Mouse (Mus musculus) MEL (cell line): ENCODE data around the gene Gm6657. TPM values are rescaled to one million over a fixed set of nuclear protein-coding genes. Genes with fewer than 3 reads are reported as not detected.

Source experiments
- DNase-seq: peaks from one replicate; pipeline ENCODE4 v3.0.0; 2011; ENCODE audit warnings: low read depth, low spot score
- H3K27ac ChIP-seq: 2 replicates; pipeline ENCODE4 v1.5.1; 2012; ENCODE audit warnings: low read depth, mild to moderate bottlenecking, control low read depth, low read length, moderate library complexity; ENCODE audit not compliant: control insufficient read depth
- H3K27me3 ChIP-seq, 2 experiments: fragments of 150-350 bp in 1 of 2; sonication (generic) in 1 of 2; 2 replicates each; pipeline ENCODE4 v1.6.1; 2012; ENCODE audit warnings: low read length in 2 of 2, mild to moderate bottlenecking in 2 of 2, improper control_type of control experiment in 1 of 2, moderate library complexity in 1 of 2; ENCODE audit not compliant: insufficient read depth in 2 of 2, control insufficient read depth in 1 of 2
- H3K36me3 ChIP-seq, 2 experiments: 2 replicates each; pipeline ENCODE4 v1.6.1; 2012 to 2014; ENCODE audit warnings: low read length in 2 of 2, improper control_type of control experiment in 1 of 2, inconsistent platforms in 1 of 2, mild to moderate bottlenecking in 1 of 2; ENCODE audit not compliant: insufficient read depth in 2 of 2, control insufficient read depth in 1 of 2
- H3K4me1 ChIP-seq, 2 experiments: fragments of 150-350 bp in 1 of 2; sonication (generic) in 1 of 2; 2 replicates each; pipeline ENCODE4 v1.6.1; 2012; ENCODE audit warnings: low read length in 2 of 2, improper control_type of control experiment in 1 of 2, mild to moderate bottlenecking in 1 of 2; ENCODE audit not compliant: insufficient read depth in 2 of 2, control insufficient read depth in 1 of 2
- H3K4me3 ChIP-seq, 2 experiments: fragments of 150-350 bp in 1 of 2; sonication (generic) in 1 of 2; 2 replicates each; pipeline ENCODE4 v1.5.1; 2012; ENCODE audit warnings: low read depth in 2 of 2, low read length in 2 of 2, mild to moderate bottlenecking in 2 of 2, moderate library complexity in 2 of 2, control low read depth in 1 of 2, improper control_type of control experiment in 1 of 2; ENCODE audit not compliant: control insufficient read depth in 1 of 2, insufficient read depth in 1 of 2
- H3K79me2 ChIP-seq: 2 replicates; pipeline ENCODE4 v1.6.1; 2012; ENCODE audit warnings: mild to moderate bottlenecking, low read length, moderate library complexity; ENCODE audit not compliant: control insufficient read depth, poor library complexity, insufficient read depth
- H3K9ac ChIP-seq: 2 replicates; pipeline ENCODE4 v1.6.1; 2012; ENCODE audit warnings: low read depth, mild to moderate bottlenecking, control low read depth, low read length, moderate library complexity; ENCODE audit not compliant: control insufficient read depth, poor library complexity, severe bottlenecking
- H3K9me3 ChIP-seq: fragments of 150-350 bp; sonication (generic); replicated peaks from 2 replicates; pipeline ENCODE4 v1.6.1; 2012; ENCODE audit warnings: mild to moderate bottlenecking, low read length, improper control_type of control experiment, moderate library complexity; ENCODE audit not compliant: insufficient read depth
- BHLHE40 ChIP-seq: IDR thresholded peaks from 2 replicates; pipeline ENCODE4 v1.6.1; 2012; ENCODE audit warnings: low read depth, mild to moderate bottlenecking, inconsistent platforms, low read length, improper control_type of control experiment, borderline replicate concordance
- E2F4 ChIP-seq: IDR thresholded peaks from 2 replicates; pipeline ENCODE4 v1.6.1; 2011; ENCODE audit warnings: low read depth, low read length, improper control_type of control experiment, borderline replicate concordance
- ELF1 ChIP-seq: IDR thresholded peaks from 2 replicates; pipeline ENCODE4 v1.6.1; 2014; ENCODE audit warnings: low read depth, mild to moderate bottlenecking, inconsistent platforms, low read length, improper control_type of control experiment, moderate library complexity
- EP300 ChIP-seq, 2 experiments: IDR thresholded peaks; 2 replicates each; pipeline ENCODE4 v1.6.1; 2011; ENCODE audit warnings: improper control_type of control experiment in 2 of 2, low read length in 2 of 2, low read depth in 1 of 2, mild to moderate bottlenecking in 1 of 2
- ETS1 ChIP-seq: IDR thresholded peaks from 2 replicates; pipeline ENCODE4 v1.6.1; 2012; ENCODE audit warnings: low read depth, mild to moderate bottlenecking, inconsistent platforms, low read length, improper control_type of control experiment, moderate library complexity
- GABPA ChIP-seq: IDR thresholded peaks from 2 replicates; pipeline ENCODE4 v1.6.1; 2012; ENCODE audit warnings: low read depth, mild to moderate bottlenecking, inconsistent platforms, low read length, improper control_type of control experiment, moderate library complexity
- HCFC1 ChIP-seq: IDR thresholded peaks from 2 replicates; pipeline ENCODE4 v1.6.1; 2012; ENCODE audit warnings: low read depth, mild to moderate bottlenecking, inconsistent platforms, low read length, improper control_type of control experiment, moderate library complexity
- MAFK ChIP-seq: IDR thresholded peaks from 2 replicates; pipeline ENCODE4 v1.6.1; 2011; ENCODE audit warnings: low read depth, mild to moderate bottlenecking, low read length, improper control_type of control experiment, borderline replicate concordance
- MAX ChIP-seq: IDR thresholded peaks from 2 replicates; pipeline ENCODE4 v1.6.1; 2011; ENCODE audit warnings: low read length, improper control_type of control experiment
- MAZ ChIP-seq: IDR thresholded peaks from 2 replicates; pipeline ENCODE4 v1.6.1; 2012; ENCODE audit warnings: low read depth, mild to moderate bottlenecking, inconsistent platforms, low read length, improper control_type of control experiment
- MXI1 ChIP-seq: IDR thresholded peaks from 2 replicates; pipeline ENCODE4 v1.6.1; 2011; ENCODE audit warnings: mild to moderate bottlenecking, low read depth, low read length, improper control_type of control experiment
- MYB ChIP-seq: IDR thresholded peaks from 2 replicates; pipeline ENCODE4 v1.6.1; 2011; ENCODE audit warnings: mild to moderate bottlenecking, low read depth, low read length, improper control_type of control experiment
- NRF1 ChIP-seq: IDR thresholded peaks from 2 replicates; pipeline ENCODE4 v1.6.1; 2014; ENCODE audit warnings: low read depth, mild to moderate bottlenecking, inconsistent platforms, low read length, improper control_type of control experiment, moderate library complexity; ENCODE audit not compliant: poor library complexity, insufficient read depth, severe bottlenecking
- POLR2A ChIP-seq, 2 experiments: IDR thresholded peaks; 2 replicates each; pipeline ENCODE4 v1.6.1; 2011 to 2012; ENCODE audit warnings: low read length in 2 of 2, mild to moderate bottlenecking in 2 of 2, control low read depth in 1 of 2, improper control_type of control experiment in 1 of 2, low read depth in 1 of 2, moderate library complexity in 1 of 2; ENCODE audit not compliant: control insufficient read depth in 1 of 2, insufficient read depth in 1 of 2, poor library complexity in 1 of 2
- RAD21 ChIP-seq: IDR thresholded peaks from 2 replicates; pipeline ENCODE4 v1.6.1; 2011; ENCODE audit warnings: mild to moderate bottlenecking, low read depth, low read length, improper control_type of control experiment
- SIN3A ChIP-seq: IDR thresholded peaks from 2 replicates; pipeline ENCODE4 v1.6.1; 2012; ENCODE audit warnings: low read length, improper control_type of control experiment, inconsistent platforms
- TAL1 ChIP-seq: IDR thresholded peaks from 2 replicates; pipeline ENCODE4 v1.6.1; 2012; ENCODE audit warnings: mild to moderate bottlenecking, inconsistent platforms, low read length, moderate library complexity, mixed read lengths
- TBP ChIP-seq: IDR thresholded peaks from 2 replicates; pipeline ENCODE4 v1.8.0; 2011; ENCODE audit warnings: low read depth, low read length, improper control_type of control experiment
- UBTF ChIP-seq: IDR thresholded peaks from 2 replicates; pipeline ENCODE4 v1.6.1; 2012; ENCODE audit warnings: low read depth, mild to moderate bottlenecking, inconsistent platforms, low read length, improper control_type of control experiment, moderate library complexity, borderline replicate concordance; ENCODE audit not compliant: insufficient read depth
- ZNF384 ChIP-seq: IDR thresholded peaks from 2 replicates; pipeline ENCODE4 v1.6.1; 2012; ENCODE audit warnings: low read depth, mild to moderate bottlenecking, inconsistent platforms, low read length, improper control_type of control experiment
- polyA plus RNA-seq, 2 experiments: library from polyadenylated mRNA; stranded (reverse) in 1 of 2; unstranded in 1 of 2; fragments of >175 nt in 1 of 2; fragments of >200 nt in 1 of 2; gene quantifications; 2 replicates each; pipeline versions ENCODE4 v1.2.1 to v1.2.4; 2012; ENCODE audit warnings: low replicate concordance in 2 of 2, low read depth in 1 of 2; ENCODE audit not compliant: insufficient read length in 2 of 2, insufficient read depth in 1 of 2, missing spikeins in 1 of 2
- total RNA-seq: library from RNA; depleted of rRNA; stranded (reverse); fragments of 300-350 nt; gene quantifications from 2 replicates; pipeline ENCODE4 v1.2.3, GENCODE M21; 2012

Gm6657 gene
- total and polyA plus RNA-seq, 3 experiments: not detected

DNA sequence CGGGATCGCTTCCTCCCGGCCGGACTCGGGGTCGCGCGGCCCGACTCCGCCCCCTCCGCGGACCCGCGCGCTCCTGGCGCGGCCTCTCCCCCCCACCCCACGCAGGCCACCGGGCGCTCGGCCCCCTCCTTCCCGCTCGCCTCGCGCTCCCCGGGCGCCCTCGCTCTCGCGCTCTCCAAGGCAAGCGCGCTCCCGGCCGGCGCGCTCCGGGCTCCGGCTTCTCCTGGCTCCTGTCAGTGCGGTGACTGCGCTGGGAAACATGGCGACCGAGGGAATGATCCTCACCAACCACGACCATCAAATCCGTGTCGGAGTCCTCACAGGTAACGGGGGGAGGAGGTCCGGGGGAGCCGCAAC lies 32.5 kb downstream of the Gm6657 start:
- TF ChIP-seq ZNF384 (no peak), SIN3A (peak; percentile 41; the same call in 1 of the 2 replicates), MYB (no peak), MAFK (no peak), TBP (no peak), HCFC1 (no peak), TAL1 (no peak), NRF1 (no peak), MAX (no peak), EP300 (IDR thresholded peaks at IDR 0.05; ENCODE audit: low read depth in 1 of 2, low read length in 2 of 2) (0 out of 4 replicates have a peak, but pooled peaks of 1 of the 2 experiments have one; percentile 3), RAD21 (no peak), MXI1 (peak; percentile 57), MAZ (peak; percentile 54; the same call in 1 of the 2 replicates), ETS1 (0 out of 2 replicates have a peak, but pooled peaks have one; percentile 1), BHLHE40 (no peak)
- peaks cover 32% of the 10 kb centered on the region for H3K79me2 ChIP-seq

DNA sequence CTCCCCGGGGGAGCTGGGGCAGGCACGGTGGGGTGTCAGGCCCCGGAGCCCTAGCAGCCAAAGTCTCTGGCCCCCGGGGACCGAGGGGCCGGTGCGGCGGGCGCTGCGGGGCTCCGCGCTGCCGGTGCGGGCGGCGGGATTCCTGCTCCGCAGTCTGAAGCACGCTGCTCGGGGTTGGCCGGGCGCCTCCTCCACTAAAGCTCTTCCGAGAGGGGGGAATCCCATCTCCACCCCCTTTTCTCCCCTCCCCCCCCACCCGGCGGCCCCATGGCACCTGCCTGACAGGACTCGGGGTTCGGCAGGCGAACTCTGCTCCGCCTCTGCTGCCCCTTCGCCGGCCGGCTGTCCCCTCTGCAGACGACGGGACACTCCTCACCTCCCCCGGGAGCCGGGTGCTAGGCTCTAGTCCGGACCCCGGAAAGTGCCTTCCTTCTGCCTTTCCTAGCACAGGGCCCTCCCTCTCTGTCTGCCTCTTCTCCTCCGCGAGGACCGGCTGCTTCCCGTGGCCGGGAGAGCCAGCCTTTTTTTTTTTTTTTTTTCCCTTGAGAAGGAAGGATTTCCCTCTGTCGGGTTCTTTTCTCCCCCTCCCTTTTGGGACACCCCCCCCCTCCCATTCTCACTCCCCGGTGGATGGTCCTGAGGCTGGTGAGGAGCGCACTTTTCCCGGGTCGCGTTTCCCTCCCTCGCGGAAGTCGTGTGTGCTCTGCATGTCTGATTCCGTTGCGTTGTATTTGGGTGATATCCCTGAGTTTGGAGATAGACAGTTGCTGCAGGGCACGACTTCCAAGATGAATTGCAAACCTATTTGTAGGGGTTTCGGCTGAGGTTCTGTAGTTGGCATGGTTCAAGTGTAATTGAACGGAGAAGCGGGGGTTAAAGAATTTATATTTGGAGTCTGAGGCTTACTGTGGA lies 33.2 kb downstream of the Gm6657 start:
- peak overlapping the region; percentile 84 for H3K27ac ChIP-seq
- TF ChIP-seq ELF1: peak; percentile 14; the same call in 1 of the 2 replicates
- peak; percentile 61; the same call in 1 of the 2 replicates for TF ChIP-seq UBTF
- TF ChIP-seq HCFC1: 0 out of 2 replicates have a peak, but pooled peaks have one; percentile 20
- TF ChIP-seq GABPA: no peak
- TF ChIP-seq E2F4: no peak
- TF ChIP-seq MAX: peak; percentile 40; the same call in 1 of the 2 replicates
- peak; percentile 35 for TF ChIP-seq MXI1
- TF ChIP-seq ZNF384: peak; percentile 45; the same call in 1 of the 2 replicates
- TF ChIP-seq POLR2A (IDR thresholded peaks at IDR 0.05; ENCODE audit: control insufficient read depth in 1 of 2, insufficient read depth in 1 of 2, low read depth in 1 of 2, low read length in 2 of 2, poor library complexity in 1 of 2): peak in 1 of 2 experiments; percentile 33; a peak in 1 of 4 replicates
- H3K4me1 ChIP-seq: peaks cover 13 to 16% of the 10 kb centered on the region in 2 experiments
- peak overlapping the region; percentile 96 for H3K9ac ChIP-seq
- H3K4me3 ChIP-seq: peak overlapping the region; percentile 75 to 98
- H3K27me3 ChIP-seq: no peaks in the 10 kb centered on the region
- H3K9me3 ChIP-seq: no peaks in the 10 kb centered on the region
- H3K79me2 ChIP-seq: peaks cover 36% of the 10 kb centered on the region
- peaks cover 2 to 19% of the 10 kb centered on the region in 2 experiments; a peak in 3 of 4 replicates for H3K36me3 ChIP-seq
- DNase-seq: peak; percentile 71

More for the DNA sequence above, 32.5 kb downstream of the Gm6657 start:
- Histone ChIP-seq H3K4me3 (peak overlapping the region; percentile 75 to 98), H3K9ac (peak overlapping the region; percentile 96), H3K27ac (peak overlapping the region; percentile 84), H3K27me3 (no peaks in the 10 kb centered on the region), H3K36me3 (peaks cover 0 to 17% of the 10 kb centered on the region in 2 experiments; a peak in 2 of 4 replicates), H3K4me1 (peaks cover 13 to 16% of the 10 kb centered on the region in 2 experiments), H3K9me3 (no peaks in the 10 kb centered on the region)
- peak; percentile 85 for DNase-seq
